Mouse (Mus musculus): Measurements from ENCODE around the gene Hoxb5.
A peak's percentile ranks its signal among the peaks of the same experiment; 100 is the strongest.

Hoxb5 gene

GRCm38 (mm10) chr11:96354376-96354775 is 51.2 kb downstream of the Hoxb5 start:
- H3K4me3 ChIP-seq (replicated peaks; ENCODE audit: low read length) = peak overlapping the region; percentile 70
- TF ChIP-seq NANOG (IDR thresholded peaks at IDR 0.05; ENCODE audit: borderline replicate concordance, low read length) (no peak), POU5F1 (IDR thresholded peaks at IDR 0.05; ENCODE audit: borderline replicate concordance, low read length) (no peak), CTCF (conservative IDR thresholded peaks at IDR 0.05; ENCODE audit: low read length) (no peak)
- H3K27me3 ChIP-seq (ENCODE audit: insufficient read depth, low read length) = peaks cover 92% of the 10 kb centered on the region

GRCm38 (mm10) chr11:96354801-96355311 is 51.7 kb downstream of the Hoxb5 start:
- Histone ChIP-seq H3K27me3 (ENCODE audit: insufficient read depth, low read length) (peaks cover 92% of the 10 kb centered on the region), H3K4me1 (replicated peaks; ENCODE audit: low read depth, low read length) (peaks cover 35% of the 10 kb centered on the region), H3K4me3 (replicated peaks; ENCODE audit: low read length) (peak overlapping the region; percentile 70), H3K9me3 (ENCODE audit: low read length) (no peaks in the 10 kb centered on the region), H3K36me3 (ENCODE audit: insufficient read depth, low read length) (no peaks in the 10 kb centered on the region)
- TF ChIP-seq CTCF (conservative IDR thresholded peaks at IDR 0.05; ENCODE audit: low read length) (no peak), NANOG (IDR thresholded peaks at IDR 0.05; ENCODE audit: borderline replicate concordance, low read length) (no peak), POU5F1 (IDR thresholded peaks at IDR 0.05; ENCODE audit: borderline replicate concordance, low read length) (no peak)

More at GRCm38 (mm10) chr11:96354376-96354775, 51.2 kb downstream of the Hoxb5 start:
- Histone ChIP-seq H3K9me3 (ENCODE audit: low read length) (no peaks in the 10 kb centered on the region), H3K4me1 (replicated peaks; ENCODE audit: low read depth, low read length) (peaks cover 39% of the 10 kb centered on the region), H3K36me3 (ENCODE audit: insufficient read depth, low read length) (no peaks in the 10 kb centered on the region)
